Mouse (Mus musculus) kidney, adult 2 months (tissue): ENCODE measurements around the gene Ppp1r37. TPM values are rescaled to one million over a fixed set of nuclear protein-coding genes. Genes with fewer than 3 reads are reported as not detected.

Source experiments
- DNase-seq: peaks from one replicate; pipeline ENCODE4 v3.0.0; 2021
- H3K27ac ChIP-seq: fragments of 200-500 bp; 2 replicates; pipeline ENCODE4 v1.5.1; 2012; ENCODE audit warnings: low read depth, low read length, control low read depth, inconsistent platforms; ENCODE audit not compliant: insufficient read depth
- H3K27me3 ChIP-seq: fragments of 200-500 bp; replicated peaks from 2 replicates; pipeline ENCODE4 v1.6.1; 2012; ENCODE audit warnings: mild to moderate bottlenecking, moderate library complexity, low read length, inconsistent platforms; ENCODE audit not compliant: control insufficient read depth, insufficient read depth
- H3K36me3 ChIP-seq: fragments of 200-500 bp; 2 replicates; pipeline ENCODE4 v1.6.1; 2012; ENCODE audit warnings: mild to moderate bottlenecking, moderate library complexity, low read length, inconsistent platforms; ENCODE audit not compliant: control insufficient read depth, insufficient read depth
- H3K4me1 ChIP-seq: fragments of 200-500 bp; 2 replicates; pipeline ENCODE4 v1.6.1; 2011; ENCODE audit warnings: low read length; ENCODE audit not compliant: control insufficient read depth, insufficient read depth
- H3K4me3 ChIP-seq: fragments of 200-500 bp; 2 replicates; pipeline ENCODE4 v1.5.1; 2011; ENCODE audit warnings: mild to moderate bottlenecking, low read depth, low read length, control low read depth; ENCODE audit not compliant: insufficient read depth
- CTCF ChIP-seq: fragments of 200-500 bp; conservative IDR thresholded peaks from 2 replicates; pipeline ENCODE4 v1.5.1; 2011; ENCODE audit warnings: low read depth, mild to moderate bottlenecking, control low read depth, low read length, moderate library complexity, mixed read lengths; ENCODE audit not compliant: insufficient read depth, insufficient read length
- POLR2A ChIP-seq: fragments of 200-500 bp; IDR thresholded peaks from one replicate; pipeline ENCODE4 v1.6.1; 2011; ENCODE audit warnings: low read depth, low read length, control low read depth
- WGBS: fragments of 180-500 bp; shearing (Covaris S2); methylation state at CpG from one replicate; pipeline ENCODE4 v1.1.7; 2018; 5-methylcytosine and 5-hydroxymethylcytosine counted together
- polyA plus RNA-seq: library from polyadenylated mRNA; depleted of rRNA; stranded (reverse); fragments of >200 nt; gene quantifications from 2 replicates; pipeline ENCODE4 v1.2.3, GENCODE M21; 2012

Gene Ppp1r37
- polyA plus RNA-seq, 1 experiment, result 87.0 TPM

- no peaks in the 10 kb centered on the region for H3K36me3 ChIP-seq
- WGBS, result 77% methylated on average over 4 of the region's 4 CpGs
- H3K4me3 ChIP-seq, result no peak overlapping the region
- H3K4me1 ChIP-seq, result 0 out of 2 replicates have a peak, but pooled peaks cover 4% of the 10 kb centered on the region
- H3K27ac ChIP-seq, result no peak overlapping the region
- H3K27me3 ChIP-seq, result no peaks in the 10 kb centered on the region
- TF ChIP-seq CTCF (no peak), POLR2A (no peak)
- no peak for DNase-seq
These were observed 15.6 kb upstream of the Ppp1r37 start for GRCm38 (mm10) chr7:19578436-19578835.

DNA sequence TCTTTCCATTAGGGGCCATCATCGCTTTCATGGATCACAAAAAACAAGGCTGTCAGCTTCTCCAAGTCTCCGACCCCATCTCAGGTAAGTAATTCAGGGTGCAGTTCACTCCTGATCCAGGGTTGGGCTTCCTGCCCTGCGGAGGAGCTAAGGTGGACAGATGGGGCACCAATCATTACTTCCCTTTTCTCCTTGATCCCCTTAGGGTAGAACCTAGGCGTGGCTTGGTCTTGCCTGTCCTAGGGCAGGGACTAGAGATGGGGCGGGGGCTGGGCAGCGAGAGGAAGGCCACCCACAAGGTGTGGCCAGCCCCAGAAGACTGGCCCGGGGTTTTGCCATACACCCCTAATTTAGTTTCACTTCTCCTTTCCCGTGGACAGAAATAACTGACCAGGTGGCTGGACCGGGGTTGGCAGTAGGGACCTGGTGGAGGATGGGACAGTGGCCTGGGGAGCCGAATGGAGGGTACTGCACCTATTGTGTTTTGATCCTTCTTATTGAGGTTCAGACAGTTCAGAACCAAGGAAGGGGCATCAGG lies 15.1 kb upstream of the Ppp1r37 start:
- WGBS, result 22% methylated on average over 10 of the region's 10 CpGs

GRCm38 (mm10) chr7:19577141-19577852 lies 14.4 kb upstream of the Ppp1r37 start, which contains the start of the genes Zfp296 and Gemin7:
Gene Zfp296 (plus strand): TSS chr7:19577287.
Gene Gemin7 (minus strand): TSS chr7:19577595.
- Histone ChIP-seq H3K4me3 (peak within 1 kb of the TSS; percentile 47), H3K27me3 (no peaks in the 10 kb centered on the region), H3K4me1 (peaks cover 7% of the 10 kb centered on the region; the same call in 1 of the 2 replicates), H3K27ac (no peak within 1 kb of the TSS), H3K36me3 (no peaks in the 10 kb centered on the region)
- DNase-seq, result peak; percentile 75
- TF ChIP-seq POLR2A (no peak), CTCF (no peak)
- under 1% methylated on average over 56 of the region's 56 CpGs for WGBS

More for the DNA sequence above, 15.1 kb upstream of the Ppp1r37 start:
- Histone ChIP-seq H3K27me3 (no peaks in the 10 kb centered on the region), H3K4me3 (peak overlapping the region; percentile 47), H3K36me3 (no peaks in the 10 kb centered on the region), H3K27ac (no peak overlapping the region), H3K4me1 (0 out of 2 replicates have a peak, but pooled peaks cover 4% of the 10 kb centered on the region)
- no peak for DNase-seq
- no peak for TF ChIP-seq CTCF
- no peak for TF ChIP-seq POLR2A

- H3K4me1 ChIP-seq, result peaks cover 14% of the 10 kb centered on the region
- H3K4me3 ChIP-seq, result no peak overlapping the region
- no peak overlapping the region for H3K27ac ChIP-seq
- no peaks in the 10 kb centered on the region for H3K27me3 ChIP-seq
- TF ChIP-seq CTCF (no peak), POLR2A (no peak)
- no peak for DNase-seq
- H3K36me3 ChIP-seq, result no peaks in the 10 kb centered on the region
- 75% methylated on average over 3 of the region's 3 CpGs for WGBS
These were observed 12.7 kb upstream of the Ppp1r37 start for GRCm38 (mm10) chr7:19575559-19575958.

GRCm38 (mm10) chr7:19573776-19574140 lies 10.9 kb upstream of the Ppp1r37 start:
- Histone ChIP-seq H3K27me3 (no peaks in the 10 kb centered on the region), H3K27ac (peak overlapping the region; percentile 93), H3K4me3 (peak overlapping the region; percentile 92), H3K36me3 (no peaks in the 10 kb centered on the region; the same call in 1 of the 2 replicates), H3K4me1 (peaks cover 25% of the 10 kb centered on the region)
- WGBS, result 20% methylated on average over 16 of the region's 16 CpGs
- DNase-seq, result no peak
- no peak for TF ChIP-seq POLR2A
- TF ChIP-seq CTCF, result no peak

- peak; percentile 86 for DNase-seq
- H3K4me3 ChIP-seq, result peak overlapping the region; percentile 92
- H3K4me1 ChIP-seq, result peaks cover 25% of the 10 kb centered on the region
- TF ChIP-seq POLR2A (peak; percentile 76), CTCF (no peak)
- no peaks in the 10 kb centered on the region; the same call in 1 of the 2 replicates for H3K36me3 ChIP-seq
- H3K27ac ChIP-seq, result peak overlapping the region; percentile 93
- WGBS, result under 1% methylated on average over 53 of the region's 53 CpGs
- no peaks in the 10 kb centered on the region for H3K27me3 ChIP-seq
These were observed 10.3 kb upstream of the Ppp1r37 start for GRCm38 (mm10) chr7:19572926-19573775.

GRCm38 (mm10) chr7:19569647-19570046 lies 6.8 kb upstream of the Ppp1r37 start:
- H3K36me3 ChIP-seq, result no peaks in the 10 kb centered on the region; the same call in 1 of the 2 replicates
- no peak overlapping the region for H3K4me3 ChIP-seq
- WGBS, result 52% methylated on average over 3 of the region's 3 CpGs
- H3K27me3 ChIP-seq, result no peaks in the 10 kb centered on the region
- H3K27ac ChIP-seq, result no peak overlapping the region
- TF ChIP-seq POLR2A (no peak), CTCF (no peak)
- H3K4me1 ChIP-seq, result peaks cover 36% of the 10 kb centered on the region
- DNase-seq, result no peak
